Mouse (Mus musculus): Measurements from ENCODE around the gene Pde6b. TPM values are rescaled to one million over a fixed set of nuclear protein-coding genes. Genes with fewer than 3 reads are reported as not detected.

Pde6b gene
- total RNA-seq, 4 experiments from 2014 or later = not detected

- DNase-seq (ENCODE audit: low spot score in 2 of 2) = no peak
Measured at GRCm38 (mm10) chr5:108386449-108386848, 1.7 kb upstream of the Pde6b start.

- no peak for DNase-seq (ENCODE audit: low spot score in 2 of 2)
Measured at GRCm38 (mm10) chr5:108389744-108390143, 1.6 kb downstream of the Pde6b start.

- no peak for DNase-seq (ENCODE audit: low spot score in 2 of 2)
Measured at GRCm38 (mm10) chr5:108403453-108403852, 15.3 kb downstream of the Pde6b start.

GRCm38 (mm10) chr5:108405460-108405859, 17.3 kb downstream of the Pde6b start:
- DNase-seq (ENCODE audit: low spot score in 2 of 2) = no peak

DNA sequence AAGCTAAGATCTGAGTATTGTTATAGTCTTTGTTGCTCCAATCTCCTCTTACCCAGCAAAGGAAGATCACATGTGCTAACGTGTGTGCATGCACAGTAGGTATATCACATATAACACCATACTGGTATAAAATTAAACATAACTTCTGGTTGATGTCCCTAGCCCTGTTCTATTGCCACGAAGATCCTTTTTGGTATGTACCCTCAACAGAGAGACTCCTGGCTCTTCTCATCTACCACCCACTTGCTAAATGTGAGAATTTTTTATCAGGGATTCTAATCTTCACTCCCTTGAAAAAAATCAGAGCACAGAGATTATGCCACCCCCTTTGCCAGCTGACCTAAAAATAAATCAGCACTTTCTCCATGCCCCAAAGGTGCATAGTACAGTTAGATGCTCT, 18.8 kb downstream of the Pde6b start:
- DNase-seq (ENCODE audit: low spot score in 2 of 2) = no peak

DNA sequence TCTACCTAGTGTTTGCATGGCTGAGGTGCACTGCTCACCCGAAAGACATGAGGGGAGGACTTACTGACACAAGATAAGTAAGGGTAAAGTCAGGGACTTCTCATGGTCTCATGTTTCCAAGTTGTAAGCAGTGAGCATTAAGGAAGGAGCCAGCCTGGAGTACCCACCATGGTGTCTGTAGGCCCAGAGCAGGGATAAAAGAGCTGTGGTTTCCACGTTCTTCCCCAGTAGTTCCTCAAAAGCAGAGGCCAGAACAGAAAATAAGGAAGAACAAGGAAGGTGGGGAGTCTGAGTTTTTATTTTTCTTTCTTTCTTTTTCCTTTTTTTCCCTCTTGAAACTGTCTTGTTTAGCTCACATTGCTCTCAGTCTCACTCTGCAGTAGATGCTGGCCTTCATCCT, 26.5 kb downstream of the Pde6b start:
- no peak for DNase-seq (ENCODE audit: low spot score in 2 of 2)

DNA sequence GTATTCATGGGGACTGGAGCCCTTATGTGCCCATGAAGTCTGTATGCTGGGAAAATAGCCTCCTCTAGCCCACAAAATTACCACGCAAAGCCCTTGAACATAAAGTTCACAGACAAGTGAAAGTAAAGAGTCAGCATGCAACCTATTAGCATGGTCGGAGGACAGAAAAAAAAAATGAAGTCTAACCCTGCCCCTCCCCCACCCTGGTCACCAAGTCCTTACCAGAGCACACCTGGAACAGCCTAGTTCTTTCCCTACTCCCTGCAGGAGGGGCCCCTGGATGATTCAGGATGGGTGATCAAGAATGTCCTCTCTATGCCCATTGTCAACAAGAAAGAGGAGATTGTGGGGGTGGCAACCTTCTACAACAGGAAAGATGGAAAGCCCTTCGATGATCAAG, 34.5 kb downstream of the Pde6b start:
- DNase-seq (ENCODE audit: low spot score in 2 of 2) = no peak

DNA sequence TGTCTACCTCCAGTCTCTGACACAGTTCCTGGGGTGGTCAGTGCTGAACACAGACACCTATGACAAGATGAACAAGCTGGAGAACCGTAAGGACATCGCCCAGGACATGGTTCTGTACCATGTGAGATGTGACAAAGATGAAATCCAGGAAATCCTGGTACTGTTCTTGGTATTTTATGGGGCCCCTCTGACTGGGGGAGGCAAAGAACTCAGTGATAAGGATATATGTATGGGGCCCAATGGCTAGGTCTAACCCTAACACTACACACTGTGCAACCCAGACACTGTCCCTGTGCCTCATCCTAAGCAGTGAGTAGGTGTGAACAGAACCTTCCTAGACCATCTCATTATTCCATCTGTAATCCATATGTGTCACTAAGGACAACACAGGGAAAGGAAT, 35.2 kb downstream of the Pde6b start:
- DNase-seq (ENCODE audit: low spot score in 2 of 2) = no peak

GRCm38 (mm10) chr5:108427186-108427585, 39.0 kb downstream of the Pde6b start:
- DNase-seq (ENCODE audit: low spot score in 2 of 2) = no peak

DNA sequence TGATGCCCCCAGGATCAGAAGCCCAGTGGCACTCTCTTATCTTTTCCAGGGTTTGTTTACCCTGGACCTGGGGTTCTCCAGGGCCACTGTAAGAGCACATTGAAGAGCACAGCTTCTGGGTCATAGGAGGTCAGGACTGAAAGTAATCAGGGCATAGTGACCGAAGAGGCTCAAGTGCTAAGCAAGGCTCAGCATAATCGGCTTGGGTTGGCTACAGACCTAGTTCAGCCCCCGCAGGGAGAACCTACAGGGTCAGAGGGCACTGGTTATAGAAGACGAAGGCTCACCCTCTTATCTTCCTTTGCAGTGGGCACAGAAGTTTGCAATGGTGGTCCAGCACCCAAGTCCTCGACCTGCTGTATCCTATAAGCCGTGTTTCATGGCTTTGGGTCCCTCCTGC, 43.0 kb downstream of the Pde6b start:
- DNase-seq (ENCODE audit: low spot score in 2 of 2) = no peak

GRCm38 (mm10) chr5:108433804-108434587, 45.8 kb downstream of the Pde6b start, which contains the start of gene Atp5k:
Gene Atp5k, minus strand, starts transcription at chr5:108434448.
- DNase-seq (ENCODE audit: low spot score in 2 of 2) = peak; percentile 88 to 91

- peak; percentile 28 to 55 for DNase-seq (ENCODE audit: low spot score in 2 of 2)
Measured at GRCm38 (mm10) chr5:108436101-108436500, 47.9 kb downstream of the Pde6b start.

DNA sequence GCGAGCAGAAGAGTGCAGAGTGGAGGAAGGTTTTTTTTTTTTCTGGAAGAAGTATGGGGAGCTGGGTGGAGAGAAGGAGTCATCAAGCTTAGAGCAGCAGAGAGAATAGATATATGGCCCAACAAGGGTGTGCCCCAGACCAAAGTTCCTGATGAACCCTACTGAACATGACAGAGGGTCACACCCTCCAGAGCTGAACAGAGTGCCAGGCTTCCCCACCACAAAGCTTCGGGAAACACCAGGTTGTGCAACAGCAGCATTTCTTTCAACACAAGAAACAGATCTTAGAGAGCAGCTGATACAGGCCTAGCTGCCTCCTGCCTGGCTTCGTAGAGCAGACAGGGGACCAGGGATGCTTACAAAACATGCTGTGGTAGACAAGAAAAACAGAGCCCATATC, 58.8 kb downstream of the Pde6b start:
- DNase-seq (ENCODE audit: low spot score in 2 of 2) = no peak

DNA sequence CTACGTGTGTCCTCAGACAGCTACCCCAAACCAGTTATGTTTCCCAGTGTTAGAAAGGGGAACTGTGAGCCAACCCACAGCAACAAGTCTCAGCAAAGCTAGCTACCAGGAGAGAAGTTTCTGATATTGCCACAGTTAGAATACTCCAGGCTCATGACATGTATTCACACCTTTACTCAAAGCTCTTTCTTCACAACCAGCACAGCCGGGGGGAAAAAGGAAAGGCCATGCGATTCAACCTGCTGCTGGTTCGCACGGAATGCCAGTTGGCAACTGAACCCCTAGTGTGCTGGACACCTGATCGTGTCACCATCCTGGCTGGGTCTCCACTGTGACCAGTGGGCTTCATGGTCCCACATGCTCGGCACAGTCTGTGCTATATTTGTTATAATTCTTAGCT, 59.7 kb downstream of the Pde6b start:
- DNase-seq (ENCODE audit: low spot score in 2 of 2) = no peak

- peak; percentile 64 to 70 for DNase-seq (ENCODE audit: low spot score in 2 of 2)
Measured at GRCm38 (mm10) chr5:108448785-108449668, 60.8 kb downstream of the Pde6b start, which contains the start of gene Mfsd7a. Gene Mfsd7a, minus strand, starts transcription at chr5:108448891.

DNA sequence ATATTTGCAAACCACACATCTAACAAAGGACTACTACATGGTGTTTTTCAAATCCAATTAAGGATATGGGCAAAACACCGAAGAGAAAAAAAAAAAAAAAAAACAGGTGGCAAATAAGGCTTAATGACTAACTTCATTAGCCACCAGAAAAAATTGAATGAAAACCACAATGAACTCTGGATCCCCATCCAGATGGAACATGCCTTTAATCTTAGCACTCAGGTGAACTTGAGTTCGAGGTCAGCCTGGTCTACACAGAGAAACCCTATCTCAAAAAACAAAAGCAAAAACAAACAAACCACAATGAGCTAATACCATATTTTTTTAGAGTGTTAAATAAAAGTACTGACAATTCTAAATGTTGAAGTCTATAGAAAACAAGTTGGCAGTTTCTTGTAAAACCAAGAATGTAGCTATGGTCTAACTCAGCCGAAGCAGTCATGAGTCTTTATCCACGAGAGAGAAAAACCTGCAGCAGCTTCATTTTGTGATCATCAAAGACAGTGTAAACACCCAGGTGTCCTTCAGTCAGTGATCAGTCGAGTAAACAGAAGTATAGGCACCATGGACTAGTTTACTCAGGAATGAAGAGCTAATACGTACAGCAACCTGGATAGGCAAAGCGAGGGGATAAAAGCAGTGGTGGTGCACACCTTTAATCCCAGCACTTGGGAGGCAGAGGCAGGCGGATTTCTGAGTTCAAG, 62.8 kb downstream of the Pde6b start:
- no peak for DNase-seq (ENCODE audit: low spot score in 2 of 2)

DNA sequence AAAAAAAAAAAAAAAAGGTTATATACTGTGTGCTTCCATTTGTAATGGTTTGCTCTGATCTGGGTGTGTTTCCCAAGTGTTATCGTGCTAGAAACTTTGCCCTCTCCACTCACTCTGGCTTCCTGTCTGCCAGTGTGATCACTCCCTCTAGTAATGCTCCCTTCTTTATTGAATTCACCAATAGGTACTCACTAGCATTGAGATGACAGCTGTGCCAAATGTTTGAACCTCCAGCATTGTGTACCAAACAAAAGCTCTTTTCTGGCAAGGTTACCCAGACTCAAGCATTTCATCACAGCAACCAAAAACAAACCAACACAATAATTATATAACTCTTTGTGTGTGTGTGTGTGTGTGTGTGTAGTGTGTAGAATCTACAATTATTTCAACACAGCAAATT, 63.4 kb downstream of the Pde6b start:
- DNase-seq (ENCODE audit: low spot score in 2 of 2) = no peak

GRCm38 (mm10) chr5:108452422-108452821, 64.2 kb downstream of the Pde6b start:
- DNase-seq (ENCODE audit: low spot score in 2 of 2) = no peak

- DNase-seq (ENCODE audit: low spot score in 2 of 2) = no peak
Measured at GRCm38 (mm10) chr5:108454094-108454493, 65.9 kb downstream of the Pde6b start.

DNA sequence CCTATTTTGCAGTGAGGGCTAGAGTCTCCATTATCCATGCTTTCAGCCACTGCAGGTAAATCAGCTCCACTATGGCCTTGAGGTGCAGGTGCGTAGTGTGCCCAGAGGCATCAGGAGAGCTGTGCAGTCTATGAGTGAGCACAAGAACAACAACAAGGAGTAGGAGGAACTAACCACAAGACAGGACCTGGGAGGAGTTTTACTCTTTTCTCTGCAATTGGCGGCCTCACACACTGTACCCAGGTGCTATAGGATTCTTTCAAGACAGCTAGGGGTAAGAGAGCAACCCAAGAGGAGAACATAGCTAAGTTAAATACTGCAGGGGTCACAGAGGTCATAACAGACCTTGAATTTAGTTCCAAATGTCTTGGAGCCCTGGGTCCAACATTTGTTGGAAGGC, 70.5 kb downstream of the Pde6b start:
- DNase-seq (ENCODE audit: low spot score in 2 of 2) = no peak

DNA sequence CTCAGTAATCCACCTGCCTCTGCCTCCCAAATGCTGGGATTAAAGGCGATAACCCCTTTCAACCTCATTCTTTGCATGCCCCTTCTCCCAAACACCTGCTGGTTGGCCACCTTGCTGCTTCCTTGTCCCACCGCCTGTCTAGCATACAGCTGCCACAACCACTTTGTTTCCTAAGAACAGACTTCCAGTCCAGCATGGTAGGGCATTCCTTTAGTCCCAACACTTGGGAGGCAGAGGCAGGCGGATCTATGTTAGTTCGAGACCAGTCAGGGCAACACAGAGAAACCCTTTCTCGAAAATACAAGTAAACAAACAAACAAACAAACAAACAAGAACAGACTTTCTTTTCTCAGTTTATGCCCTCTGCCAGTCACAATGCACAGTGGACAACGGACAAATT, 72.3 kb downstream of the Pde6b start:
- DNase-seq (ENCODE audit: low spot score in 2 of 2) = no peak

All from gastrocnemius, adult 8-10 months (tissue).